Mouse (Mus musculus): ENCODE results near the gene Htr1a. TPM values are rescaled to one million over a fixed set of nuclear protein-coding genes. Genes with fewer than 3 reads are reported as not detected.
A peak's percentile ranks its signal among the peaks of the same experiment; 100 is the strongest.

Gene Htr1a
- polyA plus RNA-seq (2016; fragmentation: Nextera tagmentation; extraction: Ambion mirVana), result 0.15 and 0.22 TPM in 2 replicates

- Histone ChIP-seq H3K4me2 (replicated peaks) (no peak within 1 kb of the TSS; the same call in 1 of the 2 replicates), H3K4me1 (no peaks in the 10 kb centered on the region), H3K9me3 (no peaks in the 10 kb centered on the region), H3K27ac (no peak within 1 kb of the TSS), H3K4me3 (0 out of 2 replicates have a peak within 1 kb of the TSS, but pooled peaks have one; percentile 7), H3K27me3 (peaks cover 43% of the 10 kb centered on the region), H3K36me3 (no peaks in the 10 kb centered on the region), H3K9ac (no peak within 1 kb of the TSS)
- 7% methylated on average over 8 of the region's 8 CpGs for WGBS
- ATAC-seq (ENCODE audit: insufficient number of reproducible peaks, insufficient read depth, low FRiP score, low TSS enrichment), result no peak
Measured at GRCm38 (mm10) chr13:105443339-105443738, at the start of gene Htr1a. TSS of gene Htr1a (plus strand) at chr13:105443639.

- H3K27me3 ChIP-seq, result no peaks in the 10 kb centered on the region
- ATAC-seq (ENCODE audit: insufficient number of reproducible peaks, insufficient read depth, low FRiP score, low TSS enrichment), result no peak
- no peak overlapping the region for H3K4me3 ChIP-seq
- no peak overlapping the region for H3K27ac ChIP-seq
- no peaks in the 10 kb centered on the region for H3K36me3 ChIP-seq
- H3K9me3 ChIP-seq, result no peaks in the 10 kb centered on the region
- no peak overlapping the region for H3K9ac ChIP-seq
- no peaks in the 10 kb centered on the region for H3K4me1 ChIP-seq
- WGBS, result 70% methylated on average over 10 of the region's 10 CpGs
- H3K4me2 ChIP-seq (replicated peaks), result no peak overlapping the region
Measured at GRCm38 (mm10) chr13:105411535-105412326, 31.7 kb upstream of the Htr1a start.

- Histone ChIP-seq H3K4me3 (no peak overlapping the region), H3K9me3 (no peaks in the 10 kb centered on the region), H3K27me3 (no peaks in the 10 kb centered on the region), H3K4me1 (no peaks in the 10 kb centered on the region), H3K4me2 (replicated peaks) (no peak overlapping the region), H3K27ac (no peak overlapping the region), H3K9ac (no peak overlapping the region), H3K36me3 (no peaks in the 10 kb centered on the region)
- ATAC-seq (ENCODE audit: insufficient number of reproducible peaks, insufficient read depth, low FRiP score, low TSS enrichment), result no peak
- WGBS, result 87% methylated on average over 3 of the region's 3 CpGs
Measured at GRCm38 (mm10) chr13:105412327-105412722, 31.1 kb upstream of the Htr1a start.

GRCm38 (mm10) chr13:105433141-105433540, 10.3 kb upstream of the Htr1a start:
- H3K9me3 ChIP-seq, result no peaks in the 10 kb centered on the region
- no peak for ATAC-seq (ENCODE audit: insufficient number of reproducible peaks, insufficient read depth, low FRiP score, low TSS enrichment)
- H3K27me3 ChIP-seq, result no peaks in the 10 kb centered on the region
- no peak overlapping the region for H3K4me2 ChIP-seq (replicated peaks)
- no peaks in the 10 kb centered on the region for H3K36me3 ChIP-seq
- WGBS, result 76% methylated on average over 2 of the region's 2 CpGs
- no peak overlapping the region for H3K4me3 ChIP-seq
- H3K4me1 ChIP-seq, result no peaks in the 10 kb centered on the region
- no peak overlapping the region for H3K27ac ChIP-seq
- H3K9ac ChIP-seq, result no peak overlapping the region

- Histone ChIP-seq H3K9ac (no peak overlapping the region), H3K27me3 (no peaks in the 10 kb centered on the region), H3K36me3 (no peaks in the 10 kb centered on the region), H3K4me1 (no peaks in the 10 kb centered on the region), H3K4me2 (replicated peaks) (no peak overlapping the region), H3K27ac (no peak overlapping the region), H3K9me3 (no peaks in the 10 kb centered on the region), H3K4me3 (no peak overlapping the region)
- ATAC-seq (ENCODE audit: insufficient number of reproducible peaks, insufficient read depth, low FRiP score, low TSS enrichment), result no peak
- 93% methylated on average over 1 of the region's 1 CpGs for WGBS
Measured at GRCm38 (mm10) chr13:105433630-105434029, 9.8 kb upstream of the Htr1a start.

GRCm38 (mm10) chr13:105442576-105442975, 863 bp upstream of the Htr1a start:
- Histone ChIP-seq H3K4me1 (no peaks in the 10 kb centered on the region), H3K9ac (no peak overlapping the region), H3K27me3 (peaks cover 43% of the 10 kb centered on the region), H3K4me2 (replicated peaks) (no peak overlapping the region), H3K4me3 (no peak overlapping the region), H3K36me3 (no peaks in the 10 kb centered on the region), H3K9me3 (no peaks in the 10 kb centered on the region), H3K27ac (no peak overlapping the region)
- no peak for ATAC-seq (ENCODE audit: insufficient number of reproducible peaks, insufficient read depth, low FRiP score, low TSS enrichment)
- WGBS, result 4% methylated on average over 6 of the region's 6 CpGs

- Histone ChIP-seq H3K4me1 (no peaks in the 10 kb centered on the region), H3K27me3 (peaks cover 43% of the 10 kb centered on the region), H3K27ac (no peak overlapping the region), H3K9me3 (no peaks in the 10 kb centered on the region), H3K9ac (no peak overlapping the region), H3K36me3 (no peaks in the 10 kb centered on the region), H3K4me3 (no peak overlapping the region), H3K4me2 (replicated peaks) (no peak overlapping the region)
- under 1% methylated on average over 15 of the region's 15 CpGs for WGBS
- ATAC-seq (ENCODE audit: insufficient number of reproducible peaks, insufficient read depth, low FRiP score, low TSS enrichment), result no peak
Measured at GRCm38 (mm10) chr13:105443871-105444237, 415 bp downstream of the Htr1a start.

- Histone ChIP-seq H3K4me3 (peak overlapping the region; percentile 7; the same call in 1 of the 2 replicates), H3K27me3 (peaks cover 43% of the 10 kb centered on the region), H3K9ac (no peak overlapping the region), H3K27ac (no peak overlapping the region), H3K4me2 (replicated peaks) (no peak overlapping the region; the same call in 1 of the 2 replicates), H3K4me1 (no peaks in the 10 kb centered on the region), H3K36me3 (no peaks in the 10 kb centered on the region), H3K9me3 (no peaks in the 10 kb centered on the region)
- WGBS, result 2% methylated on average over 39 of the region's 39 CpGs
- ATAC-seq (ENCODE audit: insufficient number of reproducible peaks, insufficient read depth, low FRiP score, low TSS enrichment), result peak; percentile 56; the same call in 1 of the 2 replicates
Measured at GRCm38 (mm10) chr13:105444238-105444894, 927 bp downstream of the Htr1a start.

- Histone ChIP-seq H3K9me3 (no peaks in the 10 kb centered on the region), H3K9ac (no peak overlapping the region), H3K4me1 (no peaks in the 10 kb centered on the region), H3K27me3 (peaks cover 43% of the 10 kb centered on the region), H3K27ac (no peak overlapping the region), H3K4me3 (peak overlapping the region; percentile 7; the same call in 1 of the 2 replicates), H3K4me2 (replicated peaks) (no peak overlapping the region; the same call in 1 of the 2 replicates), H3K36me3 (no peaks in the 10 kb centered on the region)
- 2% methylated on average over 26 of the region's 26 CpGs for WGBS
- ATAC-seq (ENCODE audit: insufficient number of reproducible peaks, insufficient read depth, low FRiP score, low TSS enrichment), result no peak
Measured at GRCm38 (mm10) chr13:105444895-105445281, 1.4 kb downstream of the Htr1a start.

- Histone ChIP-seq H3K27me3 (peaks cover 43% of the 10 kb centered on the region), H3K36me3 (no peaks in the 10 kb centered on the region), H3K9me3 (no peaks in the 10 kb centered on the region), H3K27ac (no peak overlapping the region), H3K4me1 (no peaks in the 10 kb centered on the region), H3K4me3 (no peak overlapping the region), H3K9ac (no peak overlapping the region), H3K4me2 (replicated peaks) (no peak overlapping the region)
- WGBS, result 10% methylated on average over 4 of the region's 4 CpGs
- no peak for ATAC-seq (ENCODE audit: insufficient number of reproducible peaks, insufficient read depth, low FRiP score, low TSS enrichment)
Measured at GRCm38 (mm10) chr13:105446239-105446638, 2.8 kb downstream of the Htr1a start.

- 29% methylated on average over 2 of the region's 2 CpGs for WGBS
- Histone ChIP-seq H3K9ac (no peak overlapping the region), H3K36me3 (no peaks in the 10 kb centered on the region), H3K4me1 (no peaks in the 10 kb centered on the region), H3K27me3 (peaks cover 43% of the 10 kb centered on the region), H3K4me3 (no peak overlapping the region), H3K27ac (no peak overlapping the region), H3K9me3 (no peaks in the 10 kb centered on the region), H3K4me2 (replicated peaks) (no peak overlapping the region)
- ATAC-seq (ENCODE audit: insufficient number of reproducible peaks, insufficient read depth, low FRiP score, low TSS enrichment), result no peak
Measured at GRCm38 (mm10) chr13:105447695-105448094, 4.3 kb downstream of the Htr1a start.

- ATAC-seq (ENCODE audit: insufficient number of reproducible peaks, insufficient read depth, low FRiP score, low TSS enrichment), result no peak
- 84% methylated on average over 3 of the region's 3 CpGs for whole genome bisulfite sequencing
Measured at GRCm38 (mm10) chr13:105451536-105451935, 8.1 kb downstream of the Htr1a start.

More at GRCm38 (mm10) chr13:105451536-105451935, 8.1 kb downstream of the Htr1a start:
- no peaks in the 10 kb centered on the region for H3K36me3 ChIP-seq
- no peaks in the 10 kb centered on the region for H3K4me1 ChIP-seq
- no peak overlapping the region for H3K4me2 ChIP-seq (replicated peaks)
- H3K9ac ChIP-seq, result no peak overlapping the region
- H3K27ac ChIP-seq, result no peak overlapping the region
- peaks cover 4% of the 10 kb centered on the region for H3K27me3 ChIP-seq
- H3K4me3 ChIP-seq, result no peak overlapping the region
- H3K9me3 ChIP-seq, result no peaks in the 10 kb centered on the region

Data from embryonic facial prominence, embryonic 12.5 days (tissue).